Mouse (Mus musculus) liver, postnatal 0 days (tissue): ENCODE results near the gene Kcnq5. TPM values are rescaled to one million over a fixed set of nuclear protein-coding genes. Genes with fewer than 3 reads are reported as not detected.

ENCODE experiments used
- ATAC-seq: fragments of 200-750 bp; cut with Nextera tagmentation; 2 replicates; pipeline ENCODE4 v1.8.0; 2017; ENCODE audit warnings: mild to moderate bottlenecking, moderate library complexity
- DNase-seq: peaks from one replicate; pipeline ENCODE4 v3.0.0-alpha.2; 2016
- H3K27ac ChIP-seq: fragments of 300-500 bp; sonication (generic); 2 replicates; pipeline ENCODE4 v1.5.1; 2014; ENCODE audit warnings: antibody characterized with exemption, moderate library complexity, mild to moderate bottlenecking, low read depth
- H3K27me3 ChIP-seq: fragments of 300-500 bp; sonication (generic); 2 replicates; pipeline ENCODE4 v1.6.1; 2014; ENCODE audit warnings: low read length, control low read depth, mixed read lengths; ENCODE audit not compliant: insufficient read depth
- H3K36me3 ChIP-seq: fragments of 300-500 bp; sonication (generic); replicated peaks from 2 replicates; pipeline ENCODE4 v1.6.1; 2014; ENCODE audit warnings: mild to moderate bottlenecking, control low read depth, low read length, moderate library complexity, mixed read lengths; ENCODE audit not compliant: insufficient read depth
- H3K4me1 ChIP-seq: fragments of 300-500 bp; sonication (generic); 2 replicates; pipeline ENCODE4 v1.6.1; 2014; ENCODE audit warnings: antibody characterized with exemption, mild to moderate bottlenecking, control low read depth; ENCODE audit not compliant: insufficient read depth
- H3K4me2 ChIP-seq: fragments of 300-500 bp; sonication (generic); 2 replicates; pipeline ENCODE4 v1.6.1; 2014; ENCODE audit warnings: low read depth, mild to moderate bottlenecking, low read length, moderate library complexity, mixed read lengths
- H3K4me3 ChIP-seq: fragments of 300-500 bp; sonication (generic); 2 replicates; pipeline ENCODE4 v1.5.1; 2014; ENCODE audit warnings: low read depth, low read length
- H3K9ac ChIP-seq: fragments of 300-500 bp; sonication (generic); replicated peaks from 2 replicates; pipeline ENCODE4 v1.6.1; 2014; ENCODE audit warnings: mild to moderate bottlenecking, moderate library complexity
- H3K9me3 ChIP-seq: fragments of 300-500 bp; sonication (generic); 2 replicates; pipeline ENCODE4 v1.6.1; 2016; ENCODE audit warnings: mild to moderate bottlenecking, control low read depth, low read length, mixed read lengths
- CTCF ChIP-seq: sonication (generic); IDR thresholded peaks from 2 replicates; pipeline ENCODE4 v1.5.1; 2016; ENCODE audit warnings: antibody characterized with exemption, low read depth
- EP300 ChIP-seq: IDR thresholded peaks from 2 replicates; pipeline ENCODE4 v1.6.1; 2016; ENCODE audit warnings: antibody characterized with exemption, low read depth, mild to moderate bottlenecking
- WGBS: fragments of 180-500 bp; shearing (Covaris S2); extraction: QIAGEN DNeasy Blood & Tissue Kit; methylation state at CpG from one replicate; pipeline ENCODE4 v1.1.7; 2014; ENCODE audit not compliant: insufficient replicate concordance; 5-methylcytosine and 5-hydroxymethylcytosine counted together
- polyA plus RNA-seq: library from polyadenylated mRNA; unstranded; fragments of >200 nt; fragmentation: Nextera tagmentation; extraction: Ambion mirVana; gene quantifications from 2 replicates; pipeline ENCODE4 v1.2.1, GENCODE M21; 2015

Gene Kcnq5
- polyA plus RNA-seq, 1 experiment from 2014 or later, result 0.21 TPM

GRCm38 (mm10) chr1:21805064-21805463 is 156.7 kb downstream of the Kcnq5 start:
- H3K36me3 ChIP-seq, result no peaks in the 10 kb centered on the region
- DNase-seq (no peak), ATAC-seq (no peak)
- no peak overlapping the region for H3K4me2 ChIP-seq
- H3K9ac ChIP-seq, result no peak overlapping the region
- no peak overlapping the region for H3K4me3 ChIP-seq
- H3K4me1 ChIP-seq, result no peaks in the 10 kb centered on the region
- no peak overlapping the region for H3K27ac ChIP-seq
- TF ChIP-seq CTCF (no peak), EP300 (no peak)
- no peaks in the 10 kb centered on the region for H3K27me3 ChIP-seq
- no peaks in the 10 kb centered on the region for H3K9me3 ChIP-seq
- 83% methylated on average over 2 of the region's 2 CpGs for WGBS

- no peak overlapping the region for H3K4me2 ChIP-seq
- no peaks in the 10 kb centered on the region for H3K36me3 ChIP-seq
- TF ChIP-seq EP300 (no peak), CTCF (no peak)
- no peak overlapping the region for H3K9ac ChIP-seq
- DNase-seq (no peak), ATAC-seq (no peak)
- no peaks in the 10 kb centered on the region for H3K4me1 ChIP-seq
- no peak overlapping the region for H3K4me3 ChIP-seq
- no peak overlapping the region for H3K27ac ChIP-seq
- WGBS, result 60% methylated on average over 2 of the region's 2 CpGs
- H3K9me3 ChIP-seq, result no peaks in the 10 kb centered on the region
- no peaks in the 10 kb centered on the region for H3K27me3 ChIP-seq
These were observed 157.3 kb downstream of the Kcnq5 start for GRCm38 (mm10) chr1:21804477-21804866.

GRCm38 (mm10) chr1:21803751-21804476 is 157.8 kb downstream of the Kcnq5 start:
- DNase-seq, result no peak
- H3K9ac ChIP-seq, result no peak overlapping the region
- H3K4me3 ChIP-seq, result no peak overlapping the region
- H3K4me2 ChIP-seq, result no peak overlapping the region
- H3K27ac ChIP-seq, result no peak overlapping the region
- 67% methylated on average over 5 of the region's 5 CpGs for WGBS
- no peaks in the 10 kb centered on the region for H3K27me3 ChIP-seq
- no peaks in the 10 kb centered on the region for H3K36me3 ChIP-seq
- no peak for ATAC-seq
- TF ChIP-seq EP300 (no peak), CTCF (no peak)
- H3K4me1 ChIP-seq, result no peaks in the 10 kb centered on the region
- no peaks in the 10 kb centered on the region for H3K9me3 ChIP-seq

GRCm38 (mm10) chr1:21780746-21781145 is 181.0 kb downstream of the Kcnq5 start:
- DNase-seq, result no peak
- TF ChIP-seq EP300, result no peak
- TF ChIP-seq CTCF, result no peak
- no peak overlapping the region for H3K4me3 ChIP-seq
- H3K27ac ChIP-seq, result no peak overlapping the region
- ATAC-seq, result no peak
- no peak overlapping the region for H3K9ac ChIP-seq
- no peak overlapping the region for H3K4me2 ChIP-seq
- no peaks in the 10 kb centered on the region for H3K27me3 ChIP-seq
- no peaks in the 10 kb centered on the region for H3K4me1 ChIP-seq
- WGBS, result 67% methylated on average over 5 of the region's 5 CpGs
- no peaks in the 10 kb centered on the region for H3K9me3 ChIP-seq
- H3K36me3 ChIP-seq, result no peaks in the 10 kb centered on the region

- H3K36me3 ChIP-seq, result no peaks in the 10 kb centered on the region
- no peaks in the 10 kb centered on the region for H3K4me1 ChIP-seq
- H3K9me3 ChIP-seq, result no peaks in the 10 kb centered on the region
- 83% methylated on average over 5 of the region's 5 CpGs for WGBS
- DNase-seq (no peak), ATAC-seq (no peak)
- H3K27ac ChIP-seq, result no peak overlapping the region
- no peak overlapping the region for H3K9ac ChIP-seq
- H3K27me3 ChIP-seq, result no peaks in the 10 kb centered on the region
- no peak overlapping the region for H3K4me2 ChIP-seq
- H3K4me3 ChIP-seq, result no peak overlapping the region
- TF ChIP-seq EP300 (no peak), CTCF (no peak)
These were observed 184.2 kb downstream of the Kcnq5 start for GRCm38 (mm10) chr1:21777560-21777959.

GRCm38 (mm10) chr1:21773931-21774330 is 187.8 kb downstream of the Kcnq5 start:
- Histone ChIP-seq H3K36me3 (no peaks in the 10 kb centered on the region), H3K9me3 (no peaks in the 10 kb centered on the region), H3K4me3 (no peak overlapping the region), H3K27ac (no peak overlapping the region), H3K4me2 (no peak overlapping the region), H3K4me1 (no peaks in the 10 kb centered on the region), H3K27me3 (no peaks in the 10 kb centered on the region), H3K9ac (no peak overlapping the region)
- 71% methylated on average over 5 of the region's 5 CpGs for WGBS
- ATAC-seq, result no peak
- TF ChIP-seq CTCF (no peak), EP300 (no peak)
- DNase-seq, result no peak
